Comparison of ENCODE assay signal across 15 mouse cellular contexts in genomic region chr9:96618448-96619176, GRCm38 (mm10).
"Had no signal": no experiment of that assay in that cellular context is flagged by ENCODE, and none has a peak within 500 bp of the region (broad histone marks: within the 10 kb centered on the region; RNA-seq: fewer than 3 reads in every experiment).

No protein-coding gene starts in this region.

- H3K9ac ChIP-seq: limb, embryonic 13.5 days; liver, embryonic 15.5 days; lung, embryonic 14.5 days; midbrain, embryonic 15.5 days; neural tube, embryonic 13.5 days had no signal

- H3K4me3 ChIP-seq: layer of hippocampus, adult 2 months; limb, embryonic 13.5 days; liver, embryonic 15.5 days; midbrain, embryonic 15.5 days; neural tube, embryonic 13.5 days had no signal

- H3K27ac ChIP-seq: kidney, postnatal 0 days; layer of hippocampus, adult 2 months; limb, embryonic 13.5 days; liver, embryonic 15.5 days; midbrain, embryonic 15.5 days; neural tube, embryonic 13.5 days; stomach, postnatal 0 days had no signal

- H3K27me3 ChIP-seq: limb, embryonic 13.5 days; liver, embryonic 15.5 days; midbrain, embryonic 15.5 days; neural tube, embryonic 13.5 days had no signal

- DNase-seq: kidney, adult 9 months; kidney, postnatal 4 days; left cerebral cortex, postnatal 4 days; lung, embryonic 14.5 days; lung, postnatal 14 days; right cerebral cortex, postnatal 14 days; thymus, postnatal 14 days had no signal

- H3K36me3 ChIP-seq: limb, embryonic 13.5 days; liver, embryonic 15.5 days; midbrain, embryonic 15.5 days had no signal

- H3K4me2 ChIP-seq: limb, embryonic 13.5 days; lung, embryonic 14.5 days; midbrain, embryonic 11.5 days; midbrain, embryonic 15.5 days; neural tube, embryonic 13.5 days had no signal

- H3K9me3 ChIP-seq: limb, embryonic 13.5 days; liver, embryonic 15.5 days; midbrain, embryonic 15.5 days; neural tube, embryonic 13.5 days had no signal

- H3K4me1 ChIP-seq: limb, embryonic 13.5 days; midbrain, embryonic 15.5 days; neural tube, embryonic 13.5 days had no signal

- ATAC-seq: midbrain, embryonic 15.5 days had no signal
